Mouse (Mus musculus) left cerebral cortex, adult 2 months (tissue): Measurements from ENCODE around the gene Gpnmb. TPM values are rescaled to one million over a fixed set of nuclear protein-coding genes. Genes with fewer than 3 reads are reported as not detected.

Experiments used
- DNase-seq, 2 experiments: peaks; one replicate each; pipeline ENCODE4 v3.0.0; 2021 to 2022; ENCODE audit warnings: low spot score in 2 of 2, mixed read lengths in 1 of 2; ENCODE audit errors: extremely low spot score in 1 of 2
- H3K27ac ChIP-seq: fragments of 200-600 bp; 2 replicates; pipeline ENCODE4 v1.8.1; 2022
- H3K4me3 ChIP-seq: fragments of 200-600 bp; 2 replicates; pipeline ENCODE4 v1.8.1; 2022
- CTCF ChIP-seq: fragments of 200-600 bp; IDR thresholded peaks from 2 replicates; pipeline ENCODE4 v1.8.1; 2022; ENCODE audit warnings: antibody characterized with exemption, mild to moderate bottlenecking, moderate library complexity
- intact Hi-C: fragments of 180-260 bp; cut with DNase I; formaldehyde crosslinking; loops from one replicate; pipeline ENCODE4 v1.15.1; 2025
- total RNA-seq, 2 experiments: library from RNA; stranded (reverse); gene quantifications; 2 replicates each; pipeline ENCODE4 v1.2.3; 2021

Gpnmb gene
- total RNA-seq, 2 experiments from 2014 or later = 1.3 to 2.5 TPM

DNA sequence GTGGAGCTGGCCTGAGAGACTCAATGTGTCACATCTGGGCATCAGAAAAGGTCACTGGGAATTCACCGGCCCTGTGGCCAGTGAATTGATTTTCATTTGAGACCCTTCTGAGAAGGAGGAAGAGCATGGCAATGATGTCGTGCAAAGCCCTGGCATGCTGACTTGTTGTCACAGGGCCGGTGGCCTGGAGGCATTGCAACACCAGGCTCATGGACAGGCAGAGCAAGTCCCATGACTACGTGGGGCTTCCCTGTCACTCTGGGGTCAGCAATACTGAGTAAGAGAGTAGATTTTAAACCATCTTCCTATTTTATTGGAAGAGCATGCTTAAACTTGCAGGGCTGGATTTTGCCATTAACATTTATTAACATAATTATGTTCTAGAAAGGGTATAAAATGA is 23.3 kb upstream of the Gpnmb start:
- DNase-seq = no peak
- TF ChIP-seq CTCF = no peak
- intact Hi-C loops = no loop called here
- no peak overlapping the region for H3K4me3 ChIP-seq
- H3K27ac ChIP-seq = no peak overlapping the region

- no peak for TF ChIP-seq CTCF
- Histone ChIP-seq H3K4me3 (no peak overlapping the region), H3K27ac (no peak overlapping the region)
- intact Hi-C loops = no loop called here
- no peak for DNase-seq
Observed at GRCm38 (mm10) chr6:49013458-49013857, 22.9 kb upstream of the Gpnmb start.

GRCm38 (mm10) chr6:49017150-49017549 is 19.2 kb upstream of the Gpnmb start:
- intact Hi-C loops = no loop called here
- Histone ChIP-seq H3K27ac (no peak overlapping the region), H3K4me3 (no peak overlapping the region)
- no peak for TF ChIP-seq CTCF
- DNase-seq = no peak

GRCm38 (mm10) chr6:49019341-49019740 is 17.0 kb upstream of the Gpnmb start:
- DNase-seq = no peak
- H3K4me3 ChIP-seq = no peak overlapping the region
- TF ChIP-seq CTCF = no peak
- H3K27ac ChIP-seq = no peak overlapping the region
- intact Hi-C loops = no loop called here

DNA sequence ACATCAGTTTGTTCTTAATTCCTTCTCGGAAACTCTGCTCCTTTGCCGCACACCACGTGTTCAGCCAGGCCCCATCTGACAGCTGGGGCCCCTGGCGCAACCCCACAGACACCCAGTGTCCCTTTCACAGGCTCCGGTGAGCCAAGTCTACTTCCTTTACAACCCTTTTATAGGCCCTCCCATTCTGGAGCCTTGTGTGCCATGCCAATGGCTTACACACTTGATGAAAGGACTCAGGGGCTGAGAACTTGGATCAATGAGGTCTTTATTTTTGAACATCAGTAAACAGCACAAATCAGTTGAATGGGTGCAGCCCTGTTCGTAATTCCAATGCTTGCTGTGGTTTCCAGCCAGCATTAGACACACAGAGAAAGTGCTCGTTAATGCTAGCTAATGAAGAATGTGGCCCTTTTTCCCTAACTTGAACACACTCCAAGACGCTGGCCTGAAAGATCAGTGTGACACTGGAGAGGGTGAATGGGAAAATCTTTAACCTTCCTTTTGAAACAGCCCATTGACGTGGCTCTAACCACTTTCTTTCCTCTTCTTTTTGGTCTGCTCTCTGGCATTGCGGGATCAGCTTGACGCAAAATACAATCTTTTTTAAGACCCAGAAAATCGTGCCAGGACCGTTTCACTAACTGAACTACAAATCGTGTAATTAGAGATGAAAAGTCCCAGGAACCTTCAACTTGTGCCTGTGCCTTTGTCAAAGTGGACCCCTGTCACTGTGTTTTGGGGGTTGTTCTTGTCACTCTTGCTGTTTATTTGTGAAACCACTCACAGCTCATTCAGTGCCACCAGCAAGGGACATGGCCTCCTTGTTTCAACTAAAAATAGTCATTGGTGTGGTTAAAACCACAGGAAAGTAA is 15.0 kb upstream of the Gpnmb start:
- Histone ChIP-seq H3K27ac (peak overlapping the region; percentile 57; the same call in 1 of the 2 replicates), H3K4me3 (no peak overlapping the region)
- intact Hi-C loops = no loop called here
- no peak for TF ChIP-seq CTCF
- peak; percentile 19 to 57 for DNase-seq

DNA sequence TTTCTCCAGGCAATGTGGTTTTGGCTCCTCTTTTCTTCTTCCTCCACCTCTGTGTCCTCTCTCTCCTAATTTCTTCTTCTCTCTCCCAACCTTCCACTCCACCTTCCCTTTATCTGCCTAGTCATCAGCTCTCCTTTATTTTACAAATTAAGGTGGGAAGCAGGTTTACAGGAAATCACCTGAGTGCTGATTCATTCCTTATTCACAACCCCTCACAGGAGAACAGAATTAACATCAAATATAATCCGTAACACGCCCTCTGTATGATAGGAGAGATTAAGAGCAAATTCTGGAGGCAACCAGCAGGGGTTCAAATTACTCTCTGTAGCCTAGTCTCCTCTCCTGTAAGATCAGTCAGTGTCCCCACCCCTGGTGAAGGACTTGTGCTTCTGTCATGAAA is 14.0 kb upstream of the Gpnmb start:
- TF ChIP-seq CTCF = no peak
- H3K27ac ChIP-seq = peak overlapping the region; percentile 44; the same call in 1 of the 2 replicates
- intact Hi-C loops = no loop called here
- no peak for DNase-seq
- no peak overlapping the region for H3K4me3 ChIP-seq

DNA sequence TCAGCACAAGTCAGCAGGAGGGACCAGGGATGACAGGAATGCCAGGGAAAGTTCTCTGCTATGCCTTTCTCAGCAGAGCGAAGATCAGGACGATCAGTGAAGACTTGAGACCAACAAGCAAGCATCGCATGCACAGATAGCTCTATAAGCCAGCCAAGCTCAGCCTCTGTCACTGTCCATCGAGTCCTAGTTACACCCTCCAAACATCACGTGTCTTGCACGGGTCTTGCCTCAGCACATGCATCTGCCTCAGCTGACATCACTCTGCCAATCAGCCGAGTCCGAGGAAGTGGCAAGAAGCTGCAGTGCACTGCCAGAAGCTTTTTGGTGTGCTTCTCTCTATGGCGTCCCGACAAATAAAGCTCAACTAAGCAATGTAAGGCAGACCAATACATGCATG is 13.0 kb upstream of the Gpnmb start:
- intact Hi-C loops = no loop called here
- no peak for DNase-seq
- no peak for TF ChIP-seq CTCF
- H3K27ac ChIP-seq = no peak overlapping the region
- no peak overlapping the region for H3K4me3 ChIP-seq

DNA sequence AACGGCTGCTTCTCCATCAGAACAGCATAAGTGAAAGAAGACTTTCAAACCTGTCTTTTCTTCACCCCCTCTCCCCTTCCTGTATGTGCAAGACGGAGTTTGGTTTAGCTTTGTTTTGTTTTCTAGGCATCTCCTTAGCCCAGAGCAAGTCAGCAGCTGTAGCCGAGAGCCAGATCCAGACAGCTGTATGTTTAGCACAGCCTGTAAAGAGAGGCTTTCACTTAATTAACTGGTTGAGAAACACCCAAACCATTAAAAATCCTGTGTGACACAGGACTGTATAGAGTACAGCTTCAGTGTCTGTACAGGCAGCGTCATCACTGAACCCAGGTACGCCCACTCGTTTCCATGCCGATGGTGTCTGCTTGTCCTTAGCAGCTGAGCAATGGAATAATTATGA is 11.1 kb upstream of the Gpnmb start:
- TF ChIP-seq CTCF = no peak
- intact Hi-C loops = no loop called here
- H3K4me3 ChIP-seq = no peak overlapping the region

GRCm38 (mm10) chr6:49026496-49026895 is 9.8 kb upstream of the Gpnmb start:
- no peak for TF ChIP-seq CTCF
- Histone ChIP-seq H3K27ac (no peak overlapping the region), H3K4me3 (no peak overlapping the region)
- DNase-seq = no peak
- intact Hi-C loops = no loop called here

More for the DNA sequence above, 11.1 kb upstream of the Gpnmb start:
- DNase-seq = no peak
- no peak overlapping the region for H3K27ac ChIP-seq

DNA sequence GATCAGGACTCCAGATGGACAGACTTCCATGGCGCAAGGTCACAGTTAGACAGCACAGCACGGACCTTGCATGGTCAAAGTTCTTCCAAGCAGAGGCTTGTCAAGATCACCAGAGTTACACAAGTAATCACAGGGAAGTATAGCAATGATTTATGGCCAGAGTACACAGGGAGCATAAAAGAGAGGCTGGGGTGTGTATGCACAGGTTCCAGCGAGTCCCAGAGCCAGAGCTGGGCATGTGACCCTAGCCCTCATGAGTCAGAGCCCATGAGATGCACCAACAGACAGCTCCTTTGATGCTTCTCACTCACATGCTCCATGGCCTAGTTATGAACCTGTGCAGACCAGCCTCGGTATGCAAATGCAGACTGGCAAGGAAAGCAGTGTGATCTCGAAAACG is 8.3 kb upstream of the Gpnmb start:
- intact Hi-C loops = no loop called here
- no peak for TF ChIP-seq CTCF
- Histone ChIP-seq H3K27ac (no peak overlapping the region), H3K4me3 (no peak overlapping the region)
- no peak for DNase-seq

DNA sequence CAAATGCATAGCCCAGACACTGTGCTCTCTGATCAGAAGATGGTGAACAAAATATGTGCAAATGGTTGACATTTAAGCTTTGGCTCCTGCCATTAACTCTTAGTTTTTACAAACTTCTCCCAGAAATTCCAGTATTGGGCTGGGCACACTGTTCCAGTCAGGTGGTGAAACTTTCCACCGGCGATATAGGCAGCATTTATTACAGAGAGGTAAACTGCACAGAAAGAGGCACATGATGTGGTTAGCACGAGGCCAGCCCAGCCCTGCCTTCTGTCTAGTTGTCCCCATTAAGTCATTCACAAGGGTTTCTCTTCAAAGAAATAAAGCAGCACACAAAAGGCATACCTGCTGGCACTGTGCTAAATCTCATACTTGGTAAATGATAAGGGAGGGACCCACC is 7.6 kb upstream of the Gpnmb start:
- intact Hi-C loops = no loop called here
- no peak for DNase-seq
- Histone ChIP-seq H3K27ac (no peak overlapping the region), H3K4me3 (no peak overlapping the region)
- TF ChIP-seq CTCF = no peak

DNA sequence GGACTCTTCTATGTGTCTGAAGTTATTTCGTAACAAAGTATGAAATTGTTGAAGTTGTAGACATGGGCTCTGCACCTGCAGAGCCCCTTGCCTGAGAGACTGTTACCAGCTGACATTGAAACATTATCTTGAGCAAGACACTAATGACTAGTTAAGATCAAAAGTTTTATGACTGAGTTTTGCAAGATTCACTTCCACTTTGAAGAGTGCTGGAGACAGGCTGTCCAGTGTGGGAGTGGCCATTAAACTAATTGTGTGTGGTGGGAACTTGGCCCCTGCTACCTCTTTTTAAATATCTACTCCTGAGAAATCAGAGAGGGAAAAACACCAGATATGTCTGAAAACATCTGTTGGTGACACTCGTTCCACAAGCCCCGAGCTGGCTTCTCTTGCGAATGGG is 5.1 kb upstream of the Gpnmb start:
- no peak overlapping the region for H3K4me3 ChIP-seq
- no peak for TF ChIP-seq CTCF
- DNase-seq = no peak
- intact Hi-C loops = no loop called here
- H3K27ac ChIP-seq = no peak overlapping the region

GRCm38 (mm10) chr6:49032783-49033182 is 3.6 kb upstream of the Gpnmb start:
- DNase-seq = no peak
- H3K27ac ChIP-seq = no peak overlapping the region
- TF ChIP-seq CTCF = no peak
- intact Hi-C loops = no loop called here
- H3K4me3 ChIP-seq = no peak overlapping the region
